Mouse (Mus musculus) fat pad, adult 2 months (tissue): Measurements from ENCODE around the gene Shq1.
A peak's percentile ranks its signal among the peaks of the same experiment; 100 is the strongest.

ENCODE experiments used
- DNase-seq: peaks from one replicate; pipeline ENCODE4 v3.0.0-alpha.2; 2011; ENCODE audit warnings: low read depth, low spot score; ENCODE audit errors: extremely low read depth

The Shq1 gene

DNA sequence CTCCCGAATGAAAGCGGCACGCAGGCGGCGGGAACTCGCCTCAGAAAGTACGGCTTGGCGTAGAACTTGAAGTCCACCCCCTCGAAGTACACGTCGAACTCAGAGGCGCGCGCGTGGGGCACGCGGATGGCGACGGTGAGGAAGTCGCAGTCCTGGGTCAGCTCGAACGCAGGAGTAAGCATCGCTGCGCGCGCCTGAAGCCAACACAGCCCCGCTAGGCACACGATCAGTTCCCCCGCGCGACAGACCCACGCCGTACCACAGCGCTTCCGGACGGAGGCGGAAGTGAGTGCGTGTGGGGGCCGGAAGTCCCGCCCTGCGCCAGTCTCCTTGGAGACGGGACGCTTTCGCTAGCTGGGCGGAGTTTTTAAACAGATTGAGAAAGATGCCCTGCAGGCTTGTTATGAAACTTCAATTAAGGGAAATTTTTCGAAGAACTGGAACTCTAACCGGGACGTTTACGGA lies at the start of gene Shq1:
Shq1 (minus strand) TSS at position 278 of the 465 bp plus-strand sequence.
- DNase-seq = peak; percentile 74

DNA sequence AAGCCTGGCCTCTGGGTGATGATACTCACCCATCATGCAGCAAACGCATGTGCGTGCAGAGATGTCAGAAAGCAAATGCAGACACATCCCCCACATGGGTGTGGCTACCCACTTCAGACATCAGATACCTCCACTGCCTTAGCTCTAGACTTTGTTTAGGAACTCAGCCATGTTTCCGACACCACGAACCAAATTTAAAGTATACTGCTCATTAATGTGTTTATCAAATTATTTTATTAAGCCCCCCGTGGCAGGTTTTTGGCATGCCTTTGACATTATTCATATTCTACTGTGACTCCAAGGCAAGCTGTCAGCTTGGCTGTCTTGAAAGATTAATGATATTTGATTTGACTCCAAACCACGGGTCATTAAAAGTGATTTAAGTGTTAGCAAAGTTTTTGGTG lies 49.1 kb upstream of the Shq1 start:
- no peak for DNase-seq

- DNase-seq = no peak
Measured at GRCm38 (mm10) chr6:100716817-100717216, 45.9 kb upstream of the Shq1 start.

DNA sequence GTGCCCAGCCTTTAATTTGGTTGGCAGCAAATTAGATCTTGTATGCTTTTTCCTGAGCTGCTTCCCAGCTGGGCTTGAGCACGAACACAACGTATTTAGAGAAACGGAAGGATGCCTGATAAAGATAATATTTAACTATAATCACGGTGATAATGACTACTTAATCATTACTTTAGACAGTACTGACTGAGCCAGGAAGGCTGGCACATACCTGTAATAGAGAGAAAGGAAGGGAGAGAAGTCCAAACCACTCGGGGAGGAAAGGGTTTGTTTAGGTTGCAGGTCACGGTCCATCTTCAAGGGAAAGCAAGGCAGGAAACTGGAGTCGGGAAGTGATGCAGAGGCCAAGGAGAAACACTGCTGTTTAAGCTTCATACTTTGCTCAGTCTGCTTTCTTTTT lies 45.2 kb upstream of the Shq1 start:
- no peak for DNase-seq

DNA sequence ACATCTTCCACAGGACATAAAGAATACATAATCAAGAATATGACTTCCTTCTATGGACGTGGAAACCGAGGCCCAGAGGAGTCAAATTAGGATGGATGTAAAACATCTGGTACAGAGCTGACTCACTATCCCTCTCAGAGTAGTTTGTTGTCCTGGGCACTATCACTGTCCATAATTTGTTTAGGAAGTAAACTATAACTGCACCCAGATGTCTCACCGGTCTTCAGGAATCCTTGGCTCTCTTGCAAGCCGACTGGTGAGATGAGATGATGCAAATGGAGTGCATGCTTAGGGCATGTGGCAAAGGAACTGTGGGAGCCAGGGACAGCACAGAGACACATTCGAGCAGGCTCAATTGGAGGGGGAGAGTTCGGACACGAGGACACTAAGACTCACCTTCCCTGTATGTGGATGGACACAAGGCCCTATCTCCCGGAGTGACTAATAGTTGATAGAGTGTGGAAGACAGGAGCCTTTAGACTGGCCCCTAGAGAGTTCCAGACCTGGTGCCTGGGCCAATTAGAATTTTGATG lies 44.4 kb upstream of the Shq1 start:
- DNase-seq = no peak

GRCm38 (mm10) chr6:100710866-100711265 lies 39.9 kb upstream of the Shq1 start:
- DNase-seq = no peak

DNA sequence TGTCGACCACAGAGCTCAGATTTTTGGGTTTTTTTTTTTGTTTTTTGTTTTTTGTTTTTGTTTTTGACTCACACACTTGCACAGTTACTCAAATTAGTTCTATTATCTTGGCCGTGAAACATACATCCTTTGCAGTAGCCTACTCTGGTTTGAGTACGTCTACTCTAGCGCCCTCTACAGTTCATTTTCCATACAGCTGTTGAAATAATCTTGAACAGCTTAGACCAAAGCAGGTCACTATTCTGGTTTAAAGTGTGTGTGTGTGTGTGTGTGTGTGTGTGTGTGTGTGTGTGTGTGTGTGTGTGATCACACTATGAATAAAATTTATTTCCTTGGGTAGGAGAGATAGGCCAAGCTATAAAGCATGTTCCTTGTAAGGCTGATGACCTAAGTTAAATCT lies 39.2 kb upstream of the Shq1 start:
- no peak for DNase-seq

DNA sequence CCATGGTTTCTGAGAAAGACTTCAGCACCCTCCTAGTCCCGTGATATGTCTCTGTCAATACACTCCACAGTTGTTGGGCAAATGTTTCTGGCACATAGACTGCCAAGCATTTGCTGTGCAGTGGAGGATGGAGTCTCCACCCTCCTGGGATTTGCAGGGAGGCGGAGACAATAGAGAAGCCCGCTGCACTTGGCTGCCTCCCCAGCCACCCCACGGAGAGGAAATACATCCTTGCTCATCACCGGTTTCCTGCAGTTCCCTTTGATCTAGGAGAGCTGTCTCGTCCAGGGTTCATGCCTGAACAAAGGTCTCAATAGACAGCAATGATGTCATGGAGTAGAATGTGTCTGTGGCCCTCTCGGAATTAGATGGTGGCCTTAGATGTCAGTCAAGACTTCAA lies 38.5 kb upstream of the Shq1 start:
- DNase-seq = no peak

DNA sequence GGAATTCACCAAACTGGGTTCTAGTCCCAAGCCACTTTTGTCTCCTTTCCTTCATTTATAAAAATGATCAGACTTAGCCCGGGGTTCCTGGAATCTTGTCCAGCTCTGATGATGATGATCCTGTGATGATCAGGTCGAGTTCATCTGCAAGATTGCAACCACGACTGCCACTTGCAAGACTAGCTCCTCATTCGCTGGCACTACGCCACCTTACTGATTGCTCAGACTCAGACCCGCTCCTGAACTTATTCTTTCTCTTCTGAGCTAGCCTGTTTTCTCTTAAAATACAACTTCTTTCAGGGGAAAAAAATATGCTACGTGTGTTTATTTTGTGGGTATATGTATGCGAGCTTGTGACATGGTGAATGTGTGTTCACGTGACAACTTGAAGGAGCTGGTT lies 38.0 kb upstream of the Shq1 start:
- no peak for DNase-seq

DNA sequence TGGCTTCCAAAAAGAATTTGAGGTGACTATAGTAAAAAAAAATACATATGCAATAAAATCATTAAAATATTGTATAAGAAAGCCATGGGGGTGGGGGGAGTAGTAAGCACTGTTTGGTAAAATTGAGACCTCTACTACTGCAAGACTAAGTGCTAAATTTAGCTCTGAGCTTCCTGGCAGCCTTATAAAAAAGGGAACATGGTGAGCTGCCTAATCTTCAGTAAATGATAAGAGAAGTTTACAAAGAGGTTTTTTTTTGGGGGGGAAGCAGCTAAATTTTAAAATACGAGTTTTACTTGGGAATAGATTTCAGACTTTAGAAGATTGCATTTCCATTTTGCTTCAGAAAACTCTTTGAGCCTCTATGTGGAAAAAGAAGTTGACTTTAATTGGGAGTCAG lies 37.3 kb upstream of the Shq1 start:
- no peak for DNase-seq

DNA sequence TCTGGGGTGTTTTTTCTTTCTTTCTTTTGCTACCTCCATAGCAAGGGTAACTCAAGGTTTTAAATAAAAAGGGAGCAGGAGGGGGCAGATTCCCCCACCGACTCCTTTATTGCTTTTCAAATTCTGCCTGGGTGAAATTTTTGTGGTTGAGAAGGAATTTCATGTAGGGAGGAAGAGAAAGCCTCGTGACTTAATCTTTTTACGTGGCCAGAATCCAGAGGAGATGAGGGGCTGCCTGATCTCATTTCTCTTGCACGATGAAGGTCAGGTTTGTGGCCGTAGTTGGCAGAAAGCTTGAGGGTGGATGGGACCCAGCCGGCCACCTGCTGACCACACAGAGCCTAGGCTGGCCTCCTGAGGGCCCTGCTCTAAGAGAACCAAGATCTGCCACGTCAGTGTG lies 36.6 kb upstream of the Shq1 start:
- DNase-seq = no peak

DNA sequence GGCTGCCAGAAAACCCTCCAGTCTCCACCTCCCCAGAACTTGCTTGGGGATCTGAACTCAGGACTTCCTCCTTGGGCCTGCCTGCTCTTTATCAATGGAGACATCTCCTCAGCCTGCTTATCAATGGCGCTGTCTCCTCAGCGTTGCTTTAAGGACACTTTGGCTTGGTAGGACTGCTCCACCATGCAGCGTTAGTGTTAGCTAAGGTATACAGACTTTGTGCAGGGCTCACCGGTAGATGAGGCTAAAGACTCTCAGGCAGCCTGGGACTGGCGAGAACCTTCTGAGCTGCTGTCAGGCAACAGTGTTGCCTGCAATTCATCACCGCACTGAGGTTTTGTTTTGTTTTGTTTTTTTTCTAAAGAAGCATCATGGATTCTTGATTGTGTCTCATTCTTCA lies 35.9 kb upstream of the Shq1 start:
- DNase-seq = no peak

DNA sequence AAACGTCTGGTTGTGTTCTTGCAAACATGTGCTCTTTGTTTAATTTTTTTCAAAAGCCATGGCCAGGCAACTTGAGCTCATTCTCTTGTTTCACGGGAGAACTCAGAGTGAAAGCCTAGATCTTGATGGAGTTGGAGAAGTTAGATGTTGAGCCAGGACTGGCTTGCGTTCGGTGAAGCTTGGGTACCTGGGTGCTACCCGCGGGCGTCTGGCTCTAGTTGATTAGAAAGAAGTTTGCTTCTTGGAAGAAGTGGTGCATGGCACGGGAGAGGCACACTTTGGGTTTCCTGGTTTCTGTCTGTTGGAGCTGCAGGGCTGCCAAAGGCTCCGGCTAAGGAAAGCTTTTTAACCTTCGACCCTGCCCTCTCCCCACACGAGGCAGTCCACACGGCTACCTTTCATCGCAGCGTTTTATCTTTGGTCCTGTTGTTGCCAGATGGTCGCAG lies 34.4 kb upstream of the Shq1 start:
- DNase-seq = no peak

- no peak for DNase-seq
Measured at GRCm38 (mm10) chr6:100704574-100705365, 33.8 kb upstream of the Shq1 start, which contains the start of gene Gxylt2. Gene Gxylt2, plus strand, starts transcription at chr6:100704734.

- DNase-seq = no peak
Measured at GRCm38 (mm10) chr6:100704197-100704573, 33.2 kb upstream of the Shq1 start.

GRCm38 (mm10) chr6:100700774-100701173 lies 29.8 kb upstream of the Shq1 start:
- DNase-seq = no peak

GRCm38 (mm10) chr6:100699986-100700385 lies 29.0 kb upstream of the Shq1 start:
- DNase-seq = no peak

DNA sequence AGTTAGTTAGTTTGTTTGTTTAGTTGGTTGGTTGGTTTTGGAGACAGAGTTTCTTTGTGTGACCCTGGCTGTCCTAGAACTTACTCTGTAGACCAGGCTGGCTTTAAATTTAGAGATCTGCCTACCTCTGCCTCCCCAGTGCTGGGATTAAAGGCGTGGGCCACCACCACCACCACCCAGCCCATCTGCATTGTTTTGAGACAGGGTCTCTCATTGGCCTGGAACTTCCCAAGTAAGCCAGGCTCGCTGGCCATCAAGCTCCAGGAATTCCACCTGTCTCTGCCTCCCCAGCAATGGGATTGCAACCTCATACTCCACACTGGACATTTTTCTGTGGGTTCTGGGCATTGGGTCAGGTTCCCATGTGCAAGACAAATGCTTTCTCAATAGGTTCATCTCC lies 15.4 kb upstream of the Shq1 start:
- no peak for DNase-seq

GRCm38 (mm10) chr6:100678636-100679035 lies 7.7 kb upstream of the Shq1 start:
- no peak for DNase-seq

DNA sequence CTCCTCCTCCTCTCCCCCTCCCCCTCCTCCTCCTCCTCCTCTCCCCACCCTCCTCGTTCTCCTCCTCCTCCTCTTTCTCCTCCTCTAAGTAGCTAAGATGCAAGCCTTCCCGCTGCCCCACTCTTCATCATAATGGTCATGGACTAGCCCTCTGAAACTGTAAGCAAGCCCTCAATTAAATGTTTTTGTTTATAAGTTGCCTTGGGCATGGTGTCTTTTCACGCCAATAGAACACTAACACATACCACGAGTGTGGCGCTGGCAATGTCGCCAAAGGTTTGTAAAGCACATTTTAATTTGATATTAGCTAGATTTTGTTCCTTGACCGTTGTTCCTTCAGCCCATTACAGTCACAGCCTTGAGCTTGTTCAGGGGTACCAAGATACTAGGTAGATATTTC lies 5.5 kb upstream of the Shq1 start:
- no peak for DNase-seq

- DNase-seq = no peak
Measured at GRCm38 (mm10) chr6:100674974-100675373, 4.0 kb upstream of the Shq1 start.

DNA sequence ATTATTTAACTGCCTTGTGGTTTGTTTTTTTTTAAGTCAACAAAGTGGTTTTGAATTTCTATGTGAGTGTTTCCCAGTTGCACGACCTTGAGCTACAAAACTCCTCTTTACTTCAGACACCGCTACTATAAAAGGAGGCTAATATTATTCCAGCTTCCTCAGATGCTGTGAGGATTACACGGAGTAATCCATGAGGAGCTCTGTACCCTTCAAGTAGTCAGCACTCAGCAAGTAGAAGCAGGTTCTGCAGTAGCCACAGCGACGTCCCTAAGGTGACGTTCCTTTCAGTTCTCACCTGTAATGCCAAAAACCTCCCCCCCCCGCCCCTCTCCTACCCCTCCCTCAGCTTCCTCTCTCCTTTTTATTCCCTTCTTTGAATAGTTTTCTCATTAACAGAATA lies 444 bp upstream of the Shq1 start:
- DNase-seq = no peak

DNA sequence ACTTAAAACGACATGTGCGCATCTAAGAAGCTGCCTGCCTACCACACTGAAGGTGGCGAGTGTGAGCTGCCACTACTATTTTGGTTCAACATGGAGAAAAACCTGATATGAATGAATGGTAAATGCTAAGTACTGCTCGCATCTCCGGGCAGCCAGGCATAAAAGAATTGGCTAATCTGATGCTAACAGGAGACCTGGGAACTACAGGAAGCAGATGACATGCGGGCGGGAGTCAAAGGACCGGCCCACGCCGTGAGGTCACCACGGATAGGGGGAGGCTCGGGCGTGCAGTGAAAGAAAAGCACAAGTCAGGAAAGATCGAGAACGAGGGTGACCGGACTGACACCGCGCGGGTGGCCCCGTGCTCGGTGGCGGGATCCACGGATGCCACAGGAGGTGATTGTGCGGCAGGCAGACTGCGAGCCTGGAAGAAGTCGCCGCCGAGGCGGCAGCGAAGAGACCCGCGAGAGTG lies 551 bp downstream of the Shq1 start:
- DNase-seq = no peak
